21 mouse cellular contexts compared by ENCODE assay signal in the genomic region with DNA sequence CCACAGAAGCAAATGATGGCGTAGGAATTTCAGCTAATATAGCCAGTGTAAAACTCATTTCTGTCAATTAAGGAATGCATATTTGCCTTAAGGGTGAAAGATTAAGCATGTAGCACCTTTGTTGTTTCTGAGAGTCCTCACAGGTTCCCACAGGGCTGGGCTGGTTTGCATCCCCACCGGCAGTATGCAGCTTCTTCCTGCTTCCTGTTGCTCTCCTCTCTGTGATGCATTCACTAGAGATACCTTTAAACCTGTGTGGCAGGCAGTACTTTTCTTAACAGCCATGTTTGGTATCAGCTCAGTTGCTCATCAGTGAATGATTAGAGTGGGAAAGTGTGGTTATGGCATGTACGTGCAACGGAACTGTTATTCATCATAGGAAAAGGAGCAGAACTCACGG.
DNase-seq lines count a peak whose midpoint lies in the region; ATAC-seq and TF ChIP-seq lines count a peak whose summit lies in the region.
"Had no signal": no experiment of that assay in that cellular context is flagged by ENCODE, and none has a peak within 500 bp of the region (broad histone marks: within the 10 kb centered on the region; RNA-seq: fewer than 3 reads in every experiment).

No protein-coding gene starts in this region.

- no peak overlapping the region for H3K4me3 ChIP-seq in thymus, adult 2 months (ENCODE audit: control insufficient read depth, insufficient read depth, low read length)
- H3K4me3 ChIP-seq: embryonic facial prominence, embryonic 15.5 days; erythroblast, embryonic 14.5 days; forebrain, embryonic 10.5 days; forebrain, embryonic 15.5 days; hindbrain, embryonic 10.5 days; hindbrain, embryonic 15.5 days had no signal

- intact Hi-C loops in heart, postnatal 10 days (cut with DNase I), result no loop called here
- intact Hi-C loops in gastrocnemius, postnatal 14 days (cut with DNase I; ENCODE audit: low total_unique reads), result no loop called here
- intact Hi-C loops in left cerebral cortex, postnatal 36 days (cut with DNase I), result no loop called here

- H3K27ac ChIP-seq in thymus, adult 2 months (ENCODE audit: control insufficient read depth, insufficient read depth, low read length), result peak overlapping the region; percentile 8
- H3K27ac ChIP-seq: embryonic facial prominence, embryonic 15.5 days; forebrain, embryonic 10.5 days; forebrain, embryonic 15.5 days; hindbrain, embryonic 10.5 days; hindbrain, embryonic 15.5 days had no signal

- H3K27me3 ChIP-seq in thymus, adult 2 months (ENCODE audit: control insufficient read depth, insufficient read depth, low read length), result no peaks in the 10 kb centered on the region
- H3K27me3 ChIP-seq: embryonic facial prominence, embryonic 15.5 days; forebrain, embryonic 15.5 days; hindbrain, embryonic 15.5 days had no signal

- no peaks in the 10 kb centered on the region for H3K36me3 ChIP-seq in thymus, adult 2 months (ENCODE audit: control insufficient read depth, insufficient read depth, low read length)
- H3K36me3 ChIP-seq: embryonic facial prominence, embryonic 15.5 days; forebrain, embryonic 10.5 days; forebrain, embryonic 15.5 days; hindbrain, embryonic 10.5 days; hindbrain, embryonic 15.5 days had no signal

- H3K4me1 ChIP-seq in thymus, adult 2 months (replicated peaks; ENCODE audit: control insufficient read depth, insufficient read depth, low read length), result peaks cover 19% of the 10 kb centered on the region
- H3K4me1 ChIP-seq: embryonic facial prominence, embryonic 15.5 days; forebrain, embryonic 15.5 days; hindbrain, embryonic 15.5 days had no signal

- WGBS in thymus, adult 2 months, result 76% methylated on average over 5 of the region's 5 CpGs

- peak; percentile 60 for DNase-seq in CD4-positive, CD25-positive, alpha-beta regulatory T cell, adult 2 months (ENCODE audit: low read depth, low spot score)
- DNase-seq in thymus, adult 2 months, result peak; percentile 61
- peak; percentile 63 for DNase-seq in thymus, postnatal 25 days
- no peak for DNase-seq in heart, postnatal 10 days
- no peak for DNase-seq in heart, postnatal 4 days
- DNase-seq in gastrocnemius, postnatal 14 days, result no peak
- DNase-seq in left cerebral cortex, postnatal 36 days (ENCODE audit: low spot score in 2 of 2), result no peak
- DNase-seq: adrenal gland, adult 2 months; adrenal gland, postnatal 25 days; cerebellum, adult 2 months; cerebellum, postnatal 14 days; embryo, embryonic 11 days; heart, postnatal 14 days; kidney, adult 11 months had no signal

- peak; percentile 68 for ATAC-seq in activated CD4-positive, CD25-positive, alpha-beta regulatory T cell, adult 4 months
- ATAC-seq: forebrain, embryonic 15.5 days had no signal

- TF ChIP-seq POLR2A in thymus, adult 2 months (IDR thresholded peaks at IDR 0.05; ENCODE audit: control insufficient read depth, extremely low read depth, insufficient read depth, low read length, poor library complexity), result no peak

- no peak for TF ChIP-seq CTCF in thymus, adult 2 months (IDR thresholded peaks at IDR 0.05; ENCODE audit: borderline replicate concordance, control insufficient read depth, extremely low read depth, insufficient read depth, low read length, poor library complexity)

Comparison
In these comparisons a context has a peak if more than half of its experiments do, and no peak if none do; other contexts are left out.
1. DNase-seq: peak in CD4-positive, CD25-positive, alpha-beta regulatory T cell, adult 2 months (single experiment), thymus, adult 2 months (single experiment) and thymus, postnatal 25 days (single experiment); none in heart, postnatal 10 days (0 of 2), heart, postnatal 4 days (single experiment), gastrocnemius, postnatal 14 days (single experiment) and left cerebral cortex, postnatal 36 days (0 of 2).